10 mouse cellular contexts compared by ENCODE assay signal in the genomic region with DNA sequence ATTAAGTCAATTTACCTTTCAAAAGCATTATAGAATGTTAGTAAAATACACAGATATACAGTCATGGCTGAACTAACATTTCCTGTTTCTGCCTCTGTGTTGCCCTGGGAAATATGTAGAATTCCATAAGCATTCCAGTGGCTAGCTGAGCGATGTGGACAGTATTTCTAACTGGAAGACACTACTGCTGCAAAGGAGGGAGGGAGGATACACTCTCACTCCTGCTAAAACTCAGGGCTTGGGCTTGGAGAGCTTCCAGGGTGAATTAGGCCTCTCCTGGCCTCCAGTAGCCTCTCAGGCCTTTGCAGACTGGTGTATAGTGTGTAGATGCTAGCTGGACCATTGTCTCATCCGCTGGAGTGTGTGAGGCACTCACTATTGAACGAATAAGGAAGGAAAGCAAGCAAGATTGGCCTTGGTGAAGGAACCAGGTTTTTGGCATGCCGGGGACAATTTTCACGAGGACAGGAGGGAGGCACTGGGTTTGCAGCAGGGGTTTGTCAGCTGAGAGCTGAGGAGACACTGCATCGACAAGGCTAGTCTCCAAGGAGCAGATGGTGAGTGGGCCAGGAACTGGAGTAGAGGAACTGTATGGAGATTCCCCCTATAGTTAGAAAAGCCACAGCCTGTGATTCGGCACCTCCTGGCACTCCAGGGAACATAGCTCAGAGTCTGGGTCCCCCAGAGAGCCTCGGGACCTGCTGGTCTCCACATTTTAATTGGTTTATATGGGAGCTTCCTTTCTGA. TPM values are rescaled to one million over a fixed set of nuclear protein-coding genes. Genes with fewer than 3 reads are reported as not detected.
A peak's percentile ranks its signal among the peaks of the same experiment; 100 is the strongest.
DNase-seq lines count a peak whose midpoint lies in the region.
"Had no signal": no experiment of that assay in that cellular context is flagged by ENCODE, and none has a peak within 500 bp of the region (broad histone marks: within the 10 kb centered on the region; RNA-seq: fewer than 3 reads in every experiment).

No protein-coding gene starts in this region.

- peak; percentile 83 for DNase-seq in 3T3-L1 (ENCODE audit: low read depth, low spot score)
- DNase-seq in NIH3T3 (ENCODE audit: low read depth) = peak; percentile 79
- peak; percentile 62 to 71 for DNase-seq in frontal cortex, postnatal 14 days (ENCODE audit: low spot score in 2 of 2)
- DNase-seq in left cerebral cortex, adult 9 months (ENCODE audit: low spot score in 2 of 2) = peak; percentile 71 to 91
- no peak for DNase-seq in urinary bladder, postnatal 36 days (ENCODE audit: low spot score in 2 of 2)
- no peak for DNase-seq in thymus, postnatal 25 days
- no peak for DNase-seq in heart, postnatal 4 days
- DNase-seq: heart, adult 18-20 months; liver; lung, postnatal 36 days had no signal

RNA-seq across cellular contexts. Expression of gene Kcns1, which starts 3.9 kb away (rescaled TPM):
- total RNA-seq in heart, postnatal 4 days (2021) = under 1 TPM in 1 of 2 experiments, not detected in 1; 0.19 TPM

RNA-seq across cellular contexts. Expression of gene Wfdc5, which starts 7.7 kb away (rescaled TPM):
- not detected for total RNA-seq in heart, postnatal 4 days (2021)
- total RNA-seq: heart, adult 18-20 months had no signal

RNA-seq across cellular contexts. Expression of gene Wfdc12, which starts 15.6 kb away (rescaled TPM):
- not detected for total RNA-seq in heart, postnatal 4 days (2021)
- total RNA-seq: heart, adult 18-20 months had no signal

RNA-seq across cellular contexts. Expression of gene Wfdc15a, which starts 25.1 kb away (rescaled TPM):
- total RNA-seq in heart, postnatal 4 days (2021) = not detected
- total RNA-seq: heart, adult 18-20 months had no signal

RNA-seq across cellular contexts. Expression of gene Wfdc15b, which starts 46.6 kb away (rescaled TPM):
- total RNA-seq in heart, postnatal 4 days (2021) = not detected
- total RNA-seq: heart, adult 18-20 months had no signal

Comparison
In these comparisons a context has a peak if more than half of its experiments do, and no peak if none do; other contexts are left out.
1. DNase-seq: peak in 3T3-L1 (single experiment), NIH3T3 (single experiment), frontal cortex, postnatal 14 days (2 of 2) and left cerebral cortex, adult 9 months (2 of 2); none in urinary bladder, postnatal 36 days (0 of 2), thymus, postnatal 25 days (single experiment) and heart, postnatal 4 days (single experiment).